Mouse (Mus musculus): ENCODE results near the gene Slco2b1. TPM values are rescaled to one million over a fixed set of nuclear protein-coding genes. Genes with fewer than 3 reads are reported as not detected.

Slco2b1 gene
- total RNA-seq, 2 experiments from 2014 or later, result 9.2 to 9.7 TPM

DNA sequence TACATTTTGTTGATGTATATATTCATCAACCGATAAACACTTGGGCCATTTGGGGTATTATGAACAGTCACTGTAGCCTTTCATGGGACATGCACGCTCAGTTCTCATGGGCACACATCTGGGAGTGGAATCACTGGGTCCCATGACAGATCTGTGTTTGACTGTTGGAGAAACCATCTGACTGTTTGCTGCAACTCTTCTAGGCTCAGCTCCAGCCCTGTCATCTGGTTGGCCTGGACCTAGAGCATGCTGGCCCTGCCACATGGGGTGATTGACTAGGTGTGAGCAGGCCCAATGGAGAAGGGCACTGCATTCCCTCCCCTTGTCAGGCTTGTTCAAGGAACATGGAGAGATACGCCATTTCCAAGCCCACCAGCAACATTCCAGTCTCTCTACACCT lies 17.2 kb downstream of the Slco2b1 start:
- peak in 1 of 2 experiments; percentile 33 for DNase-seq

DNA sequence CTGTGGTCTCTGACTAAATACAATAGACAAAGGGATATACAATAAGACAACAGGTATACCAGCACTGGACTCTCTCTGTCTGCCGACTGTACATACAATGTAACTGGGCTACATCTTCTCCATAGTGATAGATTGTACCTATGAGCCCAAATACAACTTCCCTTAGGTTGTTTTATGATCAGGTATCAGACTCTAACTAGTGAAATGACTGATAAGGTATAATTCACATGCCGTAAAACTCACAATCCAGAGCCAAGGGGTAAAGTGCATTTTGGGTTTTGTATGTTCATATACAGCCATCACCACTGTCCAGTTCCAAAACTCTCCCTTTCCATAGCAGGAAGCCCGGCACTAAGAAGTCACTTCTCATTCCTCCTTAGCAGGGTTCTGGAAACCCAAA lies 17.8 kb downstream of the Slco2b1 start:
- DNase-seq, result no peak

DNA sequence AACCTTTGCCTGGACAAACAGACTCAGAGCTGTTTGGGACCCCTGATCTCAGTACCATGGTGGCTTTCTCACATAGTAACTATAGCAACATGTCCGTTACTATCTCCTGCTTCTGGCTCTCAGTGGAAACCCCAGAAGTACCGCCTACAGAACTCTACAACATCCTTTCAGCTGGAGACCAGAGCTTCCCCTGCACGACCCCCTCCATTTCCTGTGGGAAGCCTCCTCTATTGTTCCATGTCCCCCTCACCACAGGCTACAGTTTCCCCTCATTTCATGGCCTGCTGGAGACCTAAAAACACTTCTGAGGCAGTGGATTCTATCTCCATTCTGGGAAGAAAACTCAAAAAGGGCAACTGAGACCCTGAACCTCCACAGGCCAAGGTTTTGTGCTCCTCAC lies 18.7 kb downstream of the Slco2b1 start:
- no peak for DNase-seq

DNA sequence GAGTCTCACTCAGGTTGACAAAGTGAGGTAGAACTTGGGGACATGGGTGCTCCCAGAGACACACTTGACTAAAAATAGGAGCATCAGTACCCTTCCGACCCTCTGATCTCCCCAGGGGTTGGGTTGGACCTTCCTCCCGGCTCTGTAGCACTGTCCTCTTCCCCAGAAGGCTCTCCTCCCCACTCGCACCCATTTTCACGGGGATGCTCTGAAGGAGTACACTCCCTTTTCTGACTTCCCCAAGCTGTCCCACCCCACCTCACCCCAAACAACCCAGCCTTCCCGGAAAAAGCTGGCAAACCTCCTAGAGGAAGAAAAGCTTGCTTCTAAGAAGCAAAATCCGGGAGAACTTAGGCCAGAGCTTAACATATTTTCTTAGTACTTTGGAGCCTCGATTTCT lies 20.3 kb downstream of the Slco2b1 start:
- DNase-seq, result peak in 1 of 2 experiments; percentile 32

DNA sequence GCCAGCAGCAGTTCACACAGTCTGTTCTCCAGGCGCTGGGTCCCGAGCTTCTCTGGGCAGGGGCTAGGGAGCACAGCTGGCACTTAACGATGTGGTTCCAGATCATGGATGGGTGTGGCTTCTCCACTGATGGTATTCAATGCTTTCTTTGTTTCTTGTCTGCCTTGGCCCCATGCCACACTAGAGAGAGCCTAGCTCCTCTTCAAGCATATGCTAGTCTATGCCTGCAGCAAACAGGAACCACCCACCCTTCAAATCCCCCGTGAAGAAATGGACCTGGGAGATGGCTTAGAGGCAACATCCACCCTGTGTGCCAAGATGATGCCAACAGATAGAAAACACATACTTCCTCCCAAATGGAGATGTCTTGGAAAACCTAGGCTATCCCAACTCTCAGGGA lies 27.1 kb downstream of the Slco2b1 start:
- no peak for DNase-seq

DNA sequence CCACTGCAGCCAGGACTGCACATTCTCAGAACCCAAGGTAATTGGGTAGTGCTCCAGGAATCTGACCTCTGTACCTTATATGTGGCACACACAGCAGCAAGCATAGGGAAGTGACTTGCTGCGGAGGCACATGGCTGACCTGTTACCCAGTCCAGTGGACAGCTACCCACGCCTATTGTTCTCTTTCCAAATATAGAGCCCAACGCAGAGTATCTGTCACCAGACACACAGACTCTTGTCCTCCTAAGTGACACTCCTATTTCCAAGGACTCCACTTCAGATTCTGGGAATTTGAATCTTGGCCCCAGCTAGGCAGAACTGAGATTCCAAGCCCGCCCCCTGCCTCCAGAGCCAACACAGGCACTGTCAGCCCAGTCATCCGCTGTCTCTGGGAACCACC lies 30.4 kb downstream of the Slco2b1 start:
- DNase-seq, result peak; percentile 74 to 84

DNA sequence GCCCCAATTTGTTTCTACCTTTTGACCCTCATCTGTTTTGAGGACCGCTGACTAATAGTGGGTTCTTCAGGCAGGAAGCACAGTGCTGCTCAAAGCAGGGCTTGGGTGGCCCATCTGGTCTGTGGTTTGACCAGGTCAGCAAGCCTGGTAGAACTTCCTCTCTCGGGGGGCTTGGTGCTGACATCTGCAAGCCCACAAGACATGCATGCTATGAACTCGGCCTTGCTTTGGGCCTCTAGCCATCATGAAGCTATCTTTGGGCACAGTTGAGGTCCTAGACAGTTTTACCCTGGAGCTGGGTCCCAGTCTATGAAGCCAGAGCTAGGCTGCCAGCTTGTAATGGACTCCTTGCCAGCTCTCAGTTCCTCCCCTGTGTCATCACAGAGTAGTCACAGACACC lies 36.2 kb downstream of the Slco2b1 start:
- peak in 1 of 2 experiments; percentile 82 for DNase-seq

DNA sequence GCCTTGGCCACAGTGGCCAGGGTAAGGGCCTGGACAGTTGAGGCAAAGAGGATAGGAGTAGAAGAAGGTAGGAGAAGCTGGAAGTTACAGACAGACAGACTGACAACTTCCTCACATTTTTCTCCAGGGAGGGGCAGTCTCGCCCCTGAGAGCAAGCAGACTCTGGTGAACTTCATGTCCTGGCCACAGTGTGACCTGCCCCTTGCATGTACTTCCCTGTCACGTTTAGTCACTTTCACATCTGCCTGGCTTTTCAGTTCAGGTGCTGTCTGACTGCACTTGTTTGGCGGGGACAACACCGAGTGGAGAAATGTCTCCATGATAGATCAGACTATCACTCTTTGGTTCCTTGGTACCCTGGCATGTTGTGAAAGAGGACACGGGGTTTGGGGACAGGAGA lies 36.9 kb downstream of the Slco2b1 start:
- DNase-seq, result peak in 1 of 2 experiments; percentile 37

DNA sequence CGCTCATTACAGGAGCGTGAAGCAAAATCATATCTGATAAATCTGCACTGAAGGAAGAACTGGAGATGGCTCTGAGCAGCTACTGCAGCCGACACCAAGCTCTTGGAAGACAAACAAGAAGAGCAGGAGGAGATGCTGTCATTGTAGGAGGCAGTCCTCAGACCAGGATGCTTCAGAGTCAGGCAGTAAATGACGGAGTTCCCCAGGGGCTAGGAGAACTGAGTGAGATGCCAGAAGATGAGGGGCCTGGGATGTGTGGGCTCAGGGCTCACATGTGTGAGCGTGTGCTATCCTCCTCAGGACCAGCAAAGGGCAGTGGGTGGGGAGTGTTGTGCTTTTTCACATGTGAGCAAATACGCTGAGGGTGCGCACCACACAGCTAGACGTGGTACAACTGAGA lies 38.0 kb downstream of the Slco2b1 start:
- no peak for DNase-seq

DNA sequence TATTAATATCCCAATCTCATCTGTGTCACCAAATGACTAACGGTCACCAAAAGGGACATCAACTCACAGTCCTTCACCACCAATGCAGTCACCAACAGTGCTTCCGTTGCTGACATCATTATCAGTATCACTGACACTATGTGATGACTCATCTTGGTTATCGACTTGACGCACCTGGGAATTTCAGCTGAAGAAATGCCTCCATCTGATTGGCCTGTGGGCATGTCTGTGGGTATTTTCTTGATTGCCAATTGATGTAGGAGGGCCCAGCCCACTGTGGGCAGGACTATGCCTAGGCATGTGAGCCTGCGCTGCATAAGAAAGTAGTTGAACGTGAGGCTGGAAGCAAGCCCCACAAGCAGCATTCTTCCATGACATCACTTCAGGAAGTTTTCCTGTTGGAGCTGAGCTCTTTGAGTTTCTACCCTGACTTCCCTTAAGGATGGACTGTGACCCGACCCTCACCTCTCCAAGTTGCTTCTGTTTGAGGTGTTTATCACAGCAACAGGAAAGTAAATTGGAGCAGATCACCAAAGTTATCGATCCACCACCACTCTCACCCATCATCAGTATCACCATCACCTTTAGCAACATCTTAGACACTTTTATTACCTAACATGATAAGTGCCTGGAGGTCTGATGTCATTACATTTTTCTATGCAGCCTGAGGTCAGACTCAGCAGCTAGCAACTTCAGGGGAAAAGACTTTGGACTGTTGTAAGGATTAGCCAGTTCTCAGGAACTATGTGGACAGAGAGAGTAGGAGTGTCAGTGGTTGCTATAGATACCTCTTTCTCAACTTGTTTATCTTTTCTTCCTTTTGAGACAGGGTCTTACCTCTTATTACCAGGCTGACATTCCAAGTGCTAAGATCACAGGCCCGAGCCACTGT lies 39.4 kb downstream of the Slco2b1 start:
- no peak for DNase-seq

DNA sequence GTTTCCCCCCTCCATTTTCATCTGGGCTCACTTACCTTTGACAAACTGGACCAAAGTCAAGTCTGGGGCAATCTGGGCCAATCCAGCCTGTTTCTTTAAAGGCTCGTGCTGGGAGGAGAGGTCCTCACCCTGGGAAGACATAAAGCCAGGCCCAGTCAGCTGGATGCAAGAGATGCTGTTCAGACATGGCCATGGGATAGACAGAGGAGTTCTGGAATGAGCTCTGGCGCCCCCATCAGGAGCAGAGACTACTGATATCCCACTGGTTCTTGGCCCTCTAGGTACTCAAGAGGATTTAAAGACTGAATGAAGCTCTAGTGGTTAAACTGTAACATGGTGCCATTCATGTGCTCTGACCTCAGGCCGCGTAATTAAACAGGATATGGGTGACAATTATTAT lies 40.2 kb downstream of the Slco2b1 start:
- no peak for DNase-seq

DNA sequence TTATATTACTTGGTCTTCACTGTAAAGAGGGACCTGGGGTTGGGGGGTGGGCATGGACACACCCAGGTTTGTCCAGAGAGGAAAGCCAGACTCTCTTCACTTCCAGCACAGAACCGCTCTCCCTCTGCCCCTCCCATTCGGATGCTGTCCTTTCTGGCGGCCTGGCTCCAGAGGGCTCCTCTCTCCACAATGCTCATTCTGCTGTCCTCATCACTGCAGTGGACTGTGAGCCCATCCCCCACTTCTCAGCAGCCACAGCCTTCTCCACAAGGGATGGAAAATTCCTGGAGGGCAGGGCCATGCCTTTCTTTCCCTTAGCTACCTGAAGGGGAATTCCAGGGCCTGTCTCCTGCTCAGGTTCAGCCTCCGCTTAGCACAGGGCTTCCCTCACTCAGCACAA lies 42.3 kb downstream of the Slco2b1 start:
- peak in 1 of 2 experiments; percentile 62 for DNase-seq

DNA sequence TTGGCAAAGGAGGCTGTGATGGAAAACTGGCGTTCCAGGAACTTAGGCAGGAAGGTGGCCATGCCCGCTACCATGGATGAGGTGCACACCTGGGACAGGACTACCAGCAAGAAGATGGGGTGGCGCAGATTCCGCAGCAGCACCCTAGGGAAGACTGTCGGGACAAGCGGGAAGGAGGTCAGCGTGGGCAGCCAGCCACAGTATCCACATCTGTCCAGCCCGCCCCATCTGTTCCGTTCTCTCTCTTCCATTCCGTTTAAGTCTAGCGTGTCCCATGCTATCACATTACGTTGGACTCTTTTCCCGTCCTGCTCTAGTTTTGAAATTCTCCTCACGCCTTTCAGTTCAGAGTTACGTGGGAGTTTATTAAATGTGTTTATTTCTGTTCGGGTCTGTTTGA lies 44.0 kb downstream of the Slco2b1 start:
- DNase-seq, result peak in 1 of 2 experiments; percentile 42

DNA sequence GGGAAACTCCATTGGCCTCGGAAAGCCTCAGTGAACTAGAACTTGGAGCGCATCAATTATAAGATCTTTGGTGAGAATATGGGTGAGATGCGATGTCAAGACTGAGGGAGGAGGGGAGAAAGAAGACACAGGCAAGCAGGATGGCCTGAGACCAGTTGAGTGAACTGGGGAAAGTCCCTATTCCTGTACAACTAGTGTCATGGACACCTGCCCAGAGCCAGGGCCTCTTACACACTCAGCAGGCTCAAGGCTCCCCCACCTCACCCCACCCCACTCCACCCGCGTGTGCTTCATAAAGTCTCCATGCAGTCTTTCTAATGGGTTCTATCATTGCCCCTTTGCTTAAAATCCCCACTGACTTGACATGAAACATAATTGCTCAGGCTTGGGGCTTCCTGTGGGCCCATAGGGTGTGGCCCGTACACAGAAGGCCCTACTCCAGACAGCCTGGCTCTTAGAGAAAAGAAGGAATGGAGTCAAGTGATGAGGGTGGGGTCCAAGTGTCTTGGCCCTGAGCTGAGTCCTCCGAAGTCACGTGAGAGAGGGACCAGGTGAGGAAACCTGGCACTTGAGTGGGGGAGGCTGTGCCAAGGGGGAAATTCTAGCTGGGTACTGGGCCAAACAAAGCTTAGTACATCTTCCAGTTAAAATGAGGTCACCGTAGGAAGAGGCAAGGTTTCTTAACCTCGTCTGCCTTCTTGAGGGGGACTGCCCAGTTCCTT lies 45.2 kb downstream of the Slco2b1 start:
- DNase-seq, result peak; percentile 50 to 51

DNA sequence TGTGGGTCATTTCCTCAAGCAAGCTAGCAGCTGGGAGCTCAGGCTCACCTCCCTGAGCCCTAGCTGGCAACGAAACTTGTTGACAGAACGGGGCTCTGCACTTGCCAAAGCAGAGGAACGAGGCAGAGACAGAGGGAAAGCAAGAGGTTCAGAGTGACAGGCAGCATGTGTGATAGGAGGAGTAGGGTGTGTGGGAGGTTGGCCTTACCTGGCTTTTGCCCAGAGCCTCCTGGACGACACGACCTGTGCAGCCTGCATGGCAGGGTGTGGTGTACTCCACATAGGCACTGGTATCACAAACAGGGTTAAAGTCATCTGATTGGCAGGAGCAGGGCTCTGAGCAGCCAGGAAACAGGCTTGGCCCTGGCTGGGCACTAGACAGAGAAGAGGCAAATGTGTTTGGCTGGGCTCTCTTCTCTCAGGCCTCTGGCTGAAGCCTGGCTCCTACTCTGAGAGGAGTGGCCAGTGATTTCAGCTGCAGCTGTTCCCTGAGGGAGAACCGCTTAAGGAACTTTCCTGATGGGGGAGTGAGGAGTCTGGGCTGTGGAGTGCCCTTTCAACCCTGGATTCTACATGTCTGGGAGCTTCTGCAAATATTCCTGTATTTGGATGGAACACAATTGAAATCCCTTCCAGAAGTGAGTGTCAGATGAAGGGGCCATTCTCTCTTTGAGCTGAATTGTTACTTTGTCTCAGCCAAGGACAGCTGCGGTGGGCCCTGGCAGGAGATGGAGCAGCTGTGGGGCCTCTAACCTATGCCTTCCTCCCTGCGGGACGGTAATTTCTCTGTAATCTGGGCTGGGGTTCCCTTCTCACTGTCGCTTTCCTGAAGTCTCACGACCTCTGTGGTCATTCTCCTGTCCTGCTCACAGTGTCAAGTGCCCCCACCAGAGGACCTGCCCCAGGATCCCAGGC lies 46.3 kb downstream of the Slco2b1 start:
- peak; percentile 91 to 94 for DNase-seq

DNA sequence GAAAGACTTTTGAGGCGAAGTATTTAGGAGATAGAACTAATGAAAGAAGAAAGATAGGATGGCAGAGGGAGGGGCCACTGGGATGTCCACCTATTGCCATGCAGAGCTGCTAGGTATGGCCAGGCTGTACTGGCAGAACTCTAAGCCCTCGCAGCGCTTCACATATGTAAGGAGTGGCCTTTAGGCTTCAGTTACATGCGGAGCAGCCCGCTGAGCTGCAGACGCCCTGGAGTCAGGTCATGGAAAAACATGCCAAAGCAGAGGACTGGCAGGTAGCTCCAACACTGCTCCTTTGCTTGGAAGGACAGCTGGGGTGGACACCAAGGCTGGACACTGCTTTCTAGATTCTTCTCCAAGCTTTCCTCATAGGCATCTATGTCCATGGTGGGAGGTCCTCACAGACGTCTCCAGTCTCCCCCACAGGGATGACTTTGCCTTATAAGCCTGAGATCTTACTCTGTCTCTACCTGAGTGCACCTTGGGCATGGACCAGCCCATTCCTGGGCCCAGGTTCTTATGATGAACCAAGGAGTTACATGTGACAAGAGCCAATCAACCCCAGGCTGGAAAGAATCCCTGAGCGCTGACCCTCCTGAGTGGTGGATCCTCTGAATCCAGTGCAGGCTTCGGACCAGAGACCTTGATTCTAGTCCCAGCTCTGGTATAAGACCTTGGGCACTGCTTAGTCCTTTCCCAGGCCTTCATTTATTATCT lies 47.5 kb downstream of the Slco2b1 start:
- no peak for DNase-seq

DNA sequence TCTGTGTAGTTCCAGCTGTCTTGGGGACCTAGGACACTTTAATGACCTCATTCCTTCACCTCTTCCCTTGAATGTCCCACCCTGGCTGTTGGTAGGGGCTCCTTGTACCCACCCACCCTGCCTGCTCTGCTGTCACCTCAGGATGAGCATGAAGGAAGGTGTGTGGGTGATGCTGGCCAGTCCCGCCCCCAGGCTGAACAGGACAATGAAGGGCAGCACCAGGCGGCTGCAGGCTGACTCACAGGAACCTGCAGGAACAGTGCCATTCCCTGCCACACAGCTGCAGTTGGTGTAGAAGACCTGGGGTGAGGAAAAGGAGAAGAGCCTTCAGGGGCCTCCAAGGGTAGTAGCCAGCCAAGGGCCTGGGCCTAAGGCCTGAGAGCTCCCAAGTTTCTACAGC lies 48.8 kb downstream of the Slco2b1 start:
- no peak for DNase-seq

DNA sequence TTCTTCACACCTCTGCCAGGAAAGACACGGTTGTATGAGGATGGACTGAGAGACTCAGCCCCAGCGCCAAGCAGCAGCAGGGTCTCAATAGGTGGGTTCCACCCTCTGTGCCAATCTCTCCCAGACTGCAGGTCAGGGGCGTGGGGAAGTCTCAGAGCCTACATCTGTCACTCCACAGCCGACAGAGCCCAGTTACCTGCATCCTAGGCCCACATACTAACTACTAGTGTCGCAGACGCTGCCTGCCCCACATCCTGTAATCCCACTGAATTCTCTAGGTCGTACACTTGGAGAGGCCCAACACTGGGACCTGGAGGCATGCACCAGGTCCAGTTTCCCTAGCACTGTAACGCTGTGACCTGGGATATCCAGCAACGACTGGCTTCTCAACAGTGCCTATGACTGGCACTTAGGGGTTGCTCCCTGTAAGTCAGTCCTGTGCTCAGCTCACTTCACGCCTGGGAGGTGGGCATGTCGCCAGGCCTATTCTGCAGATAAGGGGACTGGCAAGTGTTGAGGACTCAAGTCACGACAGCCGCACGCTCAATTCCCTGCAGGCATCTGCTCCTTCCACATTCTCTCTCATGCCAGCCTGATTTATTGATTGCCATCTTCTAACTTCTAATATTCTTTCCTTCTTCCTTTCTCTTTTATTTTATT lies 49.4 kb downstream of the Slco2b1 start:
- peak; percentile 76 to 78 for DNase-seq

DNA sequence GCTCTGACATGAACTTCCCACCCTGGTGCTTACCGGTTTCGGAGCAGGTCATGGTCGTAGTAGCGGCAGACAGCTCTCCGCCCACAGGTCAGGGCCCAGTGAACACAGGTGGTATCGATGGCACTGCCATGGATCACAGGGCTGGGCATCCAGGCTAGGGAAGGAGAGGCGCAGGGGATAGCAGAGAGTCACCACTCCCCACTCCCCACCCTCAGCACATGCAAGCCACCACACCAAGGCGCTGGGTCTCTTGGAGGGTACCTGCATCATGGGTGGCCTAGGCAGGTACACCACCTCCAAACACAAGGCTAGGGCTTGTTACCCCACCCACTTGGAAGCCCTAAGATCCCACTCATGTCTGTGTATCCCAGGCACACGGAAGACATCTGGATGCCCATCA lies 50.1 kb downstream of the Slco2b1 start:
- no peak for DNase-seq

DNA sequence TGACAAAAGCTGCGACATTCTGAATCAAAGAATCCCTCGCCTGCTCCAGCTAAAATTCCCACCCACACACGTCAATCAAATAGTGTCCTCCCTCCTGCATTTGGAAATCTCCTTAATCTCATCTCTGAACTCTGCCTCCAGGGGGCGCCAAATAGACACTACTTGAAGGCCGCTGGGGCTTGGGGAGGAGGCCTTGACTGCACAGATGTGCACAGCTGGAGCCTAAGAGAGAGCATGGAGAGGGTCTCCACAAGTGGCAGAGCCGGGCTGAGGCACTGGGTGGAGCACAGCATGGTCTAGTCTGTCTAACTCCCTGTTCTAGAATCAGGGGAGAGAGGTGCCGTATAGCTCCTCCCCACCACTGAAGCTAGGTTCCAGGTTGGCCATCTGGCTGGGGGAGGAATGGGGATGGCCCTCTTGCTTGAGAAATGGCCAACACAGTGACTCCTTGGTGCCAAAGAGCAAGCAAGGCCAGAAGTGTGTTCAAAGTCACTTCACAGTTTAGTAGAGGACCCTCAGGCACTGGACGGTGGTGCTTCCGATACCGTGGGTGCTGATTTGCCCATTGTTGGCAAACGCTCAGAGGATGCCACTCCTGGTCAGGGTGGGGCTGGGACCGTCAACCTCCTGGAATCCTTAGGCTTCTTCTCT lies 51.6 kb downstream of the Slco2b1 start:
- DNase-seq, result peak; percentile 85 to 97

DNA sequence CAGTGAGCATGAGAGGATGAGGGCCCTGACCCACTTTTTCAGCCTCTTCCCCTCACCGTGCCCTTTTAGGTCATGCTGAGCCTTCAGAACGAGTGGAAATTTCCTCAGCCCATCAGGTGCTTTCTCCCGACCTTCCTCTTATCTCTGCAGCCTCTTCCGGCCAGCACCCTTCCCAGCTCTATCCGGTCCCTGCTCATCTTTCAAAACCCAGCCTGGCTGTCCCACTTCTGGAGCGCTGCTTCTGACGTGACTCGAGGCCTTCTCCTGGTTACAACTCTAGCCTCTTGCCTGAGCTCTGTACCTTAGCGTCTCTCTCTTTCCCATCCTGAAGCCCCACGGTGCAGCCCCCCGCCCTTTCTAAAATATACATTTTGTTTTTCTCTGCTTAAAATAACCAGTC lies 56.9 kb downstream of the Slco2b1 start:
- no peak for DNase-seq

Data from heart, adult 18-20 months (tissue).